Mouse (Mus musculus) layer of hippocampus, postnatal 36 days (tissue): ENCODE measurements around the gene Atp2a3. TPM values are rescaled to one million over a fixed set of nuclear protein-coding genes. Genes with fewer than 3 reads are reported as not detected.

ENCODE experiments used
- DNase-seq, 2 experiments: peaks; one replicate each; pipeline ENCODE4 v3.0.0; 2022
- total RNA-seq, 2 experiments: library from RNA; stranded (reverse); gene quantifications; 2 replicates each; pipeline ENCODE4 v1.2.3; 2021

Atp2a3 gene
- total RNA-seq, 2 experiments from 2014 or later = 4.3 to 5.7 TPM

GRCm38 (mm10) chr11:72955339-72955974, 5.5 kb upstream of the Atp2a3 start:
- DNase-seq = no peak

GRCm38 (mm10) chr11:72957318-72957717, 3.7 kb upstream of the Atp2a3 start:
- DNase-seq = no peak

GRCm38 (mm10) chr11:72959924-72960679, 867 bp upstream of the Atp2a3 start:
- DNase-seq = no peak

GRCm38 (mm10) chr11:72960723-72961071, 272 bp upstream of the Atp2a3 start:
- no peak for DNase-seq

GRCm38 (mm10) chr11:72962378-72962777, 1.4 kb downstream of the Atp2a3 start:
- no peak for DNase-seq

- no peak for DNase-seq
Measured at GRCm38 (mm10) chr11:72963058-72963788, 2.3 kb downstream of the Atp2a3 start.

- no peak for DNase-seq
Measured at GRCm38 (mm10) chr11:72963789-72964294, 2.9 kb downstream of the Atp2a3 start.

- no peak for DNase-seq
Measured at GRCm38 (mm10) chr11:72974995-72975503, 14.1 kb downstream of the Atp2a3 start.

- DNase-seq = no peak
Measured at GRCm38 (mm10) chr11:72982516-72982915, 21.5 kb downstream of the Atp2a3 start.

- no peak for DNase-seq
Measured at GRCm38 (mm10) chr11:72983283-72983682, 22.3 kb downstream of the Atp2a3 start.

GRCm38 (mm10) chr11:72986745-72987144, 25.8 kb downstream of the Atp2a3 start:
- DNase-seq = no peak

- no peak for DNase-seq
Measured at GRCm38 (mm10) chr11:72987234-72987633, 26.3 kb downstream of the Atp2a3 start.

GRCm38 (mm10) chr11:72987807-72988206, 26.8 kb downstream of the Atp2a3 start:
- no peak for DNase-seq

GRCm38 (mm10) chr11:72989044-72989443, 28.1 kb downstream of the Atp2a3 start:
- no peak for DNase-seq

GRCm38 (mm10) chr11:72990688-72991087, 29.7 kb downstream of the Atp2a3 start:
- no peak for DNase-seq

GRCm38 (mm10) chr11:72991961-72992360, 31.0 kb downstream of the Atp2a3 start:
- no peak for DNase-seq

- no peak for DNase-seq
Measured at GRCm38 (mm10) chr11:72996346-72996745, 35.4 kb downstream of the Atp2a3 start.

- DNase-seq = no peak
Measured at GRCm38 (mm10) chr11:72996781-72997180, 35.8 kb downstream of the Atp2a3 start.

GRCm38 (mm10) chr11:72997529-72998326, 36.8 kb downstream of the Atp2a3 start:
- no peak for DNase-seq

GRCm38 (mm10) chr11:72998771-72999170, 37.8 kb downstream of the Atp2a3 start, which contains the start of gene P2rx1:
TSS of gene P2rx1 (plus strand) at chr11:72999103.
- DNase-seq = no peak

- peak; percentile 55 to 70 for DNase-seq
Measured at GRCm38 (mm10) chr11:73001029-73001428, 40.1 kb downstream of the Atp2a3 start.

- DNase-seq = peak; percentile 27 to 38
Measured at GRCm38 (mm10) chr11:73006377-73006776, 45.4 kb downstream of the Atp2a3 start.
